Mouse (Mus musculus): ENCODE results near the gene Rgl1. TPM values are rescaled to one million over a fixed set of nuclear protein-coding genes. Genes with fewer than 3 reads are reported as not detected.
A peak's percentile ranks its signal among the peaks of the same experiment; 100 is the strongest.
"Not testable (repeated sequence)": the region's sequence is repeated elsewhere in the genome, so short reads cannot be mapped to it uniquely, and the experiment has no call there.

Rgl1 gene
- polyA plus RNA-seq, 1 experiment from 2014 or later = 47.1 TPM

DNA sequence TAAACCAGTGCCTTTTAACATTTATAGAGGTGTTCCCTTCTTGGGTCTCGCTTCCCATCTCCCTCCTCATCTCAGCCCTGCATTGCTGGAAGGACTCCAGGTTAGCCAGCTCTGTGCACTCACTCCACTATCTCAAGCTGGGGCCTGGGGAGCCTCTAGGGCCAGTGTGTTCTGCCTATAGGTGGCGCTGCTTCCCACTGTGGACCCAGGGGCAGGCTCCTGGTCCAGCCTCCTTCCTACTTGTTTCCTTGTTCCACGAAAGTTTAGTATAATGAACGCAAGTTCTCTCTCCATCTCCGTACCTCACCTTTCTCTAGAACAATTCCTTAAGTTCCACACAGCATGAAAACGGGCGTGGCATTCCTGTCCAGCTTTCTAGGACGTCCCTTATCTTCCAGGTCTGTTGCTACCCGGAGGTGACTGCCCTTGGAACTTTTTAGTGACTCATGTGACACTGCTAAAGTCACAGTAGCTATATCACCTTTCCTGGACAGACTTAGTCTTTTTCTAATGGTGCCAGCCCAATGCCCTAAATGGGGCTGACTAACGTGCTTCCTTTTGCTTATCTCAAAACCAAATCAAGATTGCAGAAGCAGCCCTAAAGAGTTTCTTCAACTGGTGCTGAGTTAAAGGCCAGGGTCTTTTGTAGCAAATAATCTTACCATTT, 13.1 kb upstream of the Rgl1 start:
- no peaks in the 10 kb centered on the region for H3K27me3 ChIP-seq
- 0 out of 2 replicates have a peak, but pooled peaks have one; percentile 77 for ATAC-seq (ENCODE audit: borderline replicate concordance, extremely low read depth, low FRiP score, low TSS enrichment)
- no peak overlapping the region for H3K27ac ChIP-seq
- H3K9ac ChIP-seq = no peak overlapping the region
- peaks cover 20% of the 10 kb centered on the region for H3K36me3 ChIP-seq
- H3K4me3 ChIP-seq = no peak overlapping the region
- 25% methylated on average over 10 of the region's 10 CpGs for WGBS
- no peaks in the 10 kb centered on the region for H3K9me3 ChIP-seq
- H3K4me1 ChIP-seq = no peaks in the 10 kb centered on the region
- H3K4me2 ChIP-seq = no peak overlapping the region

- H3K4me3 ChIP-seq; H3K27me3 ChIP-seq; H3K9ac ChIP-seq; H3K4me2 ChIP-seq; ATAC-seq (ENCODE audit: borderline replicate concordance, extremely low read depth, low FRiP score, low TSS enrichment); H3K9me3 ChIP-seq; H3K27ac ChIP-seq; H3K4me1 ChIP-seq: not testable (repeated sequence)
- WGBS = 77% methylated on average over 3 of the region's 3 CpGs
- H3K36me3 ChIP-seq = peaks cover 60% of the 10 kb centered on the region
Observed at GRCm38 (mm10) chr1:152774601-152775000, 8.4 kb upstream of the Rgl1 start.

- 88% methylated on average over 9 of the region's 9 CpGs for WGBS
Observed at GRCm38 (mm10) chr1:152771016-152771415, 4.9 kb upstream of the Rgl1 start.

DNA sequence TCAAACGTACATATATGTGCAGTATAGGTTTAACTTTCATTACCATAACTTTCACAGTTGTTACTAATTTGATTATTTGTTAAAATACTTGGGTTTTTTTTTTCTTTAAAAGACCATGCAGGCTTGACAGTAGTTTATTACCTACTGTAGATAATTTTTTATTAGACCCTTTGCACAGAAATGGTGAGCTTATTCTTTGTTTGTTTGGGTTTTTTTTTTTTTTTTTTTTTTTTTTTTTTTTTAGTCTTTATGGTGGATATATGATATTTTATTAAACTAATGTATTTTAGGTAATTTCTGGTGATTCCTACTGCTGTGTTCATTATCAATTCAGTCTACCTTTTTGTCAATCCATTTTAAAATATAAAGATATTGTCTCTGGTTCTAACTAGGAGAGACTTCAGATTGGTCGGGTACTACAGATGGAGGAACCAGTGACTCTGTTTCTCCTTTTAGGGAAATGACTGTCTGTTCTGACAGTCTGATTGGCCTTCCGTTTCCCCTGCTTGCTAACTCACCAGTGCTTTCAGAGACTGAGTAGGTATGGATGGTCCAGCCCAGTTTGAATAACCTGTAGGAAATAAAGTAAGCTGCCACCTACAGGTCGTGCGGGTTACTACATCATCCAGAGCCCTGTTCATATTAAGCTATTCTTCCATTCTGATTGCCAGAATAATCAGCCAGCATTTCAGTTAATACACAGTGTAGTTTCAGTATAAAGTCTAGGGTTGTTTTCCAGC, 1.8 kb upstream of the Rgl1 start:
- Histone ChIP-seq H3K4me3 (peak overlapping the region; percentile 99), H3K9ac (no peak overlapping the region), H3K4me2 (peak overlapping the region; percentile 98), H3K9me3 (no peaks in the 10 kb centered on the region), H3K27me3 (peaks cover 5% of the 10 kb centered on the region; the same call in 1 of the 2 replicates), H3K4me1 (peaks cover 15% of the 10 kb centered on the region), H3K36me3 (peaks cover 33% of the 10 kb centered on the region), H3K27ac (no peak overlapping the region)
- no peak for ATAC-seq (ENCODE audit: borderline replicate concordance, extremely low read depth, low FRiP score, low TSS enrichment)
- WGBS = 11% methylated on average over 5 of the region's 5 CpGs

More at GRCm38 (mm10) chr1:152771016-152771415, 4.9 kb upstream of the Rgl1 start:
- peaks cover 2% of the 10 kb centered on the region; the same call in 1 of the 2 replicates for H3K4me1 ChIP-seq
- H3K27ac ChIP-seq = no peak overlapping the region
- H3K9me3 ChIP-seq = no peaks in the 10 kb centered on the region
- H3K36me3 ChIP-seq = peaks cover 59% of the 10 kb centered on the region
- no peak for ATAC-seq (ENCODE audit: borderline replicate concordance, extremely low read depth, low FRiP score, low TSS enrichment)
- H3K9ac ChIP-seq = no peak overlapping the region
- no peaks in the 10 kb centered on the region; the same call in 1 of the 2 replicates for H3K27me3 ChIP-seq
- no peak overlapping the region for H3K4me3 ChIP-seq
- no peak overlapping the region for H3K4me2 ChIP-seq

- peak; percentile 49 for ATAC-seq (ENCODE audit: borderline replicate concordance, extremely low read depth, low FRiP score, low TSS enrichment)
- WGBS = 1% methylated on average over 56 of the region's 60 CpGs
Observed at GRCm38 (mm10) chr1:152766804-152767748, 925 bp upstream of the Rgl1 start.

GRCm38 (mm10) chr1:152761791-152762190, 4.4 kb downstream of the Rgl1 start:
- H3K27me3 ChIP-seq = peaks cover 5% of the 10 kb centered on the region; the same call in 1 of the 2 replicates
- peaks cover 13% of the 10 kb centered on the region for H3K4me1 ChIP-seq
- H3K27ac ChIP-seq = no peak overlapping the region
- H3K4me2 ChIP-seq = no peak overlapping the region
- H3K36me3 ChIP-seq = no peaks in the 10 kb centered on the region
- H3K9ac ChIP-seq = no peak overlapping the region
- no peak overlapping the region for H3K4me3 ChIP-seq
- ATAC-seq (ENCODE audit: borderline replicate concordance, extremely low read depth, low FRiP score, low TSS enrichment) = no peak
- no peaks in the 10 kb centered on the region for H3K9me3 ChIP-seq
- 72% methylated on average over 2 of the region's 2 CpGs for WGBS

More at GRCm38 (mm10) chr1:152766804-152767748, 925 bp upstream of the Rgl1 start:
- peak overlapping the region; percentile 99 for H3K4me3 ChIP-seq
- H3K9ac ChIP-seq = peak overlapping the region; percentile 95
- peak overlapping the region; percentile 87 for H3K27ac ChIP-seq
- peaks cover 24% of the 10 kb centered on the region for H3K36me3 ChIP-seq
- H3K9me3 ChIP-seq = no peaks in the 10 kb centered on the region
- H3K4me1 ChIP-seq = peaks cover 15% of the 10 kb centered on the region
- H3K4me2 ChIP-seq = peak overlapping the region; percentile 98
- H3K27me3 ChIP-seq = peaks cover 5% of the 10 kb centered on the region; the same call in 1 of the 2 replicates

- no peaks in the 10 kb centered on the region for H3K36me3 ChIP-seq
- H3K4me2 ChIP-seq = no peak within 1 kb of the TSS
- H3K4me3 ChIP-seq = no peak within 1 kb of the TSS
- H3K4me1 ChIP-seq = peaks cover 2% of the 10 kb centered on the region; the same call in 1 of the 2 replicates
- ATAC-seq (ENCODE audit: borderline replicate concordance, extremely low read depth, low FRiP score, low TSS enrichment) = no peak
- H3K9me3 ChIP-seq = no peaks in the 10 kb centered on the region
- no peak within 1 kb of the TSS for H3K9ac ChIP-seq
- no peaks in the 10 kb centered on the region for H3K27me3 ChIP-seq
- H3K27ac ChIP-seq = no peak within 1 kb of the TSS
- WGBS = 65% methylated on average over 13 of the region's 13 CpGs
Observed at GRCm38 (mm10) chr1:152750312-152750965, 15.7 kb downstream of the Rgl1 start, which contains the start of gene Apobec4. Apobec4 (plus strand) TSS chr1:152750551.

DNA sequence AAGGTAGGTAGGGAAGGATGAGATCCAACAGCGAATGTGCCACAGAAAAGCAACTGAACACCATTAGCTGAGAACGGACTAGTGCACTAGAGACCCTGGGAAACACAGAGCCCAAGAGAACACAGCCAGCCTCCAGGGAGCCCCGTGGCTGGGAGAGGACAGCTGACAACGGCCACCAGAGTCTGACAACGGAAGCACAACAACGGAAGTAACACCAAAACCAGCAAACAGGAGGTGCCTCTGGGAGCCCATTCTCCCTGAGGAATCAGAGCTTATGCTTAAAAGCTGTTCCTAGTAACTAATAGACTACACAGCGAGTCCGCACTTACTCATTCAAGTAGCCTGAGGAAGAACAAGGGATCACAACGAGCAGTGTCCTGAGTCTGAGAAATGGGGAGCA, 16.9 kb downstream of the Rgl1 start:
- no peaks in the 10 kb centered on the region for H3K27me3 ChIP-seq
- H3K36me3 ChIP-seq = no peaks in the 10 kb centered on the region
- ATAC-seq (ENCODE audit: borderline replicate concordance, extremely low read depth, low FRiP score, low TSS enrichment) = no peak
- WGBS = 61% methylated on average over 9 of the region's 9 CpGs
- peaks cover 2% of the 10 kb centered on the region; the same call in 1 of the 2 replicates for H3K4me1 ChIP-seq
- no peak overlapping the region for H3K27ac ChIP-seq
- H3K9me3 ChIP-seq = no peaks in the 10 kb centered on the region
- no peak overlapping the region for H3K4me3 ChIP-seq
- no peak overlapping the region for H3K4me2 ChIP-seq
- no peak overlapping the region for H3K9ac ChIP-seq

DNA sequence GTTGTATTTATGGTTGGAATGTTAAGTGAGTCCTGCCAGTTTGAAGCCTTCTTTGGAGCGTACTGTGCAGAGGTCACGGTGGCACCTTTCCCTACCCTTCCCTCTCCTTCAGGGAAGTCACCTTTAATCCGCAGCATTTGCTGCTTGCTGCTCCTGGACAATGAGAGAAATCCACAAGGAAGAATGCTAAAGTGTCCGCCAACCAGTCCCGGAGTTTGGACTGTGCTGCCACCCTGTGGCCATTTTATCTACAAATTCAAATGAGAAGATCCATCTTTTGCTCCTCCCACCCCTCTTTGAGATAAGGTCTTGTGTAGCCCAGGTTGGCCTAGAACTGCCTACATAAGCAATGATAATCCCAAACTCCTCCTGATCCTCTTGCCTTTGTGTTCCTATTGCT, 19.7 kb downstream of the Rgl1 start:
- no peak overlapping the region for H3K4me3 ChIP-seq
- no peaks in the 10 kb centered on the region for H3K9me3 ChIP-seq
- no peak overlapping the region for H3K27ac ChIP-seq
- H3K4me1 ChIP-seq = peaks cover 9% of the 10 kb centered on the region
- no peak overlapping the region for H3K9ac ChIP-seq
- WGBS = 11% methylated on average over 5 of the region's 5 CpGs
- ATAC-seq (ENCODE audit: borderline replicate concordance, extremely low read depth, low FRiP score, low TSS enrichment) = no peak
- H3K36me3 ChIP-seq = no peaks in the 10 kb centered on the region
- no peak overlapping the region for H3K4me2 ChIP-seq
- no peaks in the 10 kb centered on the region for H3K27me3 ChIP-seq

- Histone ChIP-seq H3K4me2 (no peak overlapping the region), H3K4me1 (peaks cover 7% of the 10 kb centered on the region; the same call in 1 of the 2 replicates), H3K9me3 (no peaks in the 10 kb centered on the region), H3K4me3 (no peak overlapping the region), H3K27me3 (no peaks in the 10 kb centered on the region), H3K9ac (no peak overlapping the region), H3K36me3 (no peaks in the 10 kb centered on the region), H3K27ac (no peak overlapping the region)
- 36% methylated on average over 15 of the region's 15 CpGs for WGBS
- no peak for ATAC-seq (ENCODE audit: borderline replicate concordance, extremely low read depth, low FRiP score, low TSS enrichment)
Observed at GRCm38 (mm10) chr1:152743095-152743826, 22.9 kb downstream of the Rgl1 start.

Data from lung, embryonic 15.5 days (tissue).